Mouse (Mus musculus): ENCODE data around the gene Txnrd1.

Txnrd1 gene

DNA sequence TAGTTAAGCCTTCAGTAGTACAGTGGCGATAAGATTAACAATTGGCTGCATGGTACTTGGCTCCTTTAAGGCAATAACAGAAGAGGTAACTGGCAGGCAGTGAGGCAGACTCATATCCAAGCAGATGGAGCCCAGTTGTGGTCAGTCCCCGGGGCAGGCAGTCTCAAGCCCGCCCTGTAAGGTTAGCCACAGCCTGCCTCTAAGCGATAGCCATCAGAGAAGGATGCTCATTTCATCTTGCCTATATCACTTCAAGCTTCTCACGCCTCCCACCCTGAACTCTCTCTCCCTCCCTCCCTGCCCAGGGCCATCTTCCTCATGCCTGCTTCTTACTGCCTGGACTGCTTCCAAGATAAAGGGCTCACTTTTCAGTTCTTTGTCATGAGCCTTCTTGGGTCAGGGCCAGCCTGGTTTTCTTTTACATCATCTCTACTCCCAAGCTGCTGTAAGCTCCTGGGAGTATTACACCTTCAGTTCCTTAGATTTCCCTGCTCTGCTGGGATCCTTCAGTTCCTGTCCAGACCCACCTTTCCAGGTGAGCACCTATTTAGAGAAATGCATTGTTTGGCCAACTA lies 29.4 kb downstream of the Txnrd1 start:
- Histone ChIP-seq H3K9me3 (ENCODE audit: low read length) (no peaks in the 10 kb centered on the region), H3K4me3 (replicated peaks; ENCODE audit: low read length) (no peak overlapping the region), H3K4me1 (replicated peaks; ENCODE audit: low read depth, low read length) (peaks cover 72% of the 10 kb centered on the region), H3K27me3 (ENCODE audit: insufficient read depth, low read length) (no peaks in the 10 kb centered on the region), H3K36me3 (ENCODE audit: insufficient read depth, low read length) (peaks cover 61% of the 10 kb centered on the region)
- TF ChIP-seq POU5F1 (IDR thresholded peaks at IDR 0.05; ENCODE audit: borderline replicate concordance, low read length) (no peak), CTCF (conservative IDR thresholded peaks at IDR 0.05; ENCODE audit: low read length) (no peak), NANOG (IDR thresholded peaks at IDR 0.05; ENCODE audit: borderline replicate concordance, low read length) (no peak)

DNA sequence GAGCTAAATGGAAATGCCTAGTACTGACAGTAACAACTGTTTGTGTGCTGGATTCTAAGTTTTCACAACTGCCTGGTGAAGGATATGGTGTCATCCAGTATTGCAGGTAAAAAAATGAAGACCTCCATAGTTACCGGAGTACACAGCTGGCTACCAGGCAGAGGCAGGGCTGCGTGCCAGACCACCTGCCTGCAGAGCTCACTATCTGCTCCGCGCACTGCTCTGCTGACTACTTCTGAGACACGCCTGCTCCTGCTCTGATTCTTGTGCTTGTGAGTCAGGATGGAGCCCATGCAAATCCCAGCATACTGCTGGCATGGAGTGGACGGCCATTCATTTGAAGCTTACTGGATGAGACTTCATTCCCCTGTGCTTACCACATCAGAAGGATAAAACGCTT lies 30.1 kb downstream of the Txnrd1 start:
- peaks cover 67% of the 10 kb centered on the region for H3K36me3 ChIP-seq (ENCODE audit: insufficient read depth, low read length)
- TF ChIP-seq NANOG (IDR thresholded peaks at IDR 0.05; ENCODE audit: borderline replicate concordance, low read length) (no peak), POU5F1 (IDR thresholded peaks at IDR 0.05; ENCODE audit: borderline replicate concordance, low read length) (no peak), CTCF (conservative IDR thresholded peaks at IDR 0.05; ENCODE audit: low read length) (no peak)
- H3K9me3 ChIP-seq (ENCODE audit: low read length): no peaks in the 10 kb centered on the region
- H3K27me3 ChIP-seq (ENCODE audit: insufficient read depth, low read length): no peaks in the 10 kb centered on the region
- no peak overlapping the region for H3K4me3 ChIP-seq (replicated peaks; ENCODE audit: low read length)
- H3K4me1 ChIP-seq (replicated peaks; ENCODE audit: low read depth, low read length): peaks cover 75% of the 10 kb centered on the region

DNA sequence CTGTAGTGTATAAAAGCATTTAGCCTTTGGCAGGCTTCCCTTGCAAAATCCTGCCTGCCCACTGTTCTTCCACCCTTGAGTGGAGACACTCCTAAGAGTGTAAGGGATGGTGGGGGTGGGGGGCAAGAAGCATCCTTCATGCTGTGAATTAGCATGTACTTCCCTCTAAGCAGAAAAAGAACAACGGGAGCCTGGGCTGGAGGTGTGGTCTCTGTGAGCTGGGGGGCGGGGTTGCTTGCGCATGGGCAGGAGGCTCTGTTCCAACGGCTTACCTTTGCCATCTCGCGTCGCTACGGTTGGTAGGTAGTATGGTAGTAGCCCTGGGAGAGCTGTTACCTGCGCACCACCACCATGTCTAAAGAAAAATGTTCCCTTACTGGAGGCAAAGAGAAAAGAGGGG lies 32.6 kb downstream of the Txnrd1 start, which contains the start of gene Eid3:
Gene Eid3 (plus strand): TSS at position 271 of the 400 bp plus-strand sequence.
- no peaks in the 10 kb centered on the region for H3K9me3 ChIP-seq (ENCODE audit: low read length)
- H3K27me3 ChIP-seq (ENCODE audit: insufficient read depth, low read length): no peaks in the 10 kb centered on the region
- TF ChIP-seq CTCF (conservative IDR thresholded peaks at IDR 0.05; ENCODE audit: low read length) (no peak), POU5F1 (IDR thresholded peaks at IDR 0.05; ENCODE audit: borderline replicate concordance, low read length) (no peak), NANOG (IDR thresholded peaks at IDR 0.05; ENCODE audit: borderline replicate concordance, low read length) (no peak)
- peaks cover 84% of the 10 kb centered on the region for H3K36me3 ChIP-seq (ENCODE audit: insufficient read depth, low read length)
- H3K4me3 ChIP-seq (replicated peaks; ENCODE audit: low read length): peak within 1 kb of the TSS; percentile 63
- H3K4me1 ChIP-seq (replicated peaks; ENCODE audit: low read depth, low read length): peaks cover 85% of the 10 kb centered on the region

DNA sequence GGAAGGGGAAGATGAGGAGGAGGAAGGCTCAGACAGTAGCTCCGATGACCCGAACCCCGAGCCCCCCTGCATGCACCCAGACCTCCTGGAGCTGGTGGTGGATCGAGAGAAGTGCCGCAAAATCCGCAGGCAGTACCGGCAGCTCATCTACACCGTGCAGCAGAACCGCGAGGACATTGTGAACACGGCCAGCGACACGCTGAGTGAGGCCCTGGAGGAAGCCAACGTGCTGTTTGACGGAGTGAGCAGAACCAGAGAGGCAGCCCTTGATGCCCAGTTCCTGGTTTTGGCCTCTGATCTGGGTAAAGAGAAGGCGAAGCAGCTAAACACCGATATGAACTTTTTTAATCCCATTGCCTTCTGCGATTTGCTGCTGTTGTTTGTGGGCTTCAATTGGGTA lies 33.1 kb downstream of the Txnrd1 start:
- Histone ChIP-seq H3K4me3 (replicated peaks; ENCODE audit: low read length) (peak overlapping the region; percentile 63), H3K4me1 (replicated peaks; ENCODE audit: low read depth, low read length) (peaks cover 84% of the 10 kb centered on the region), H3K36me3 (ENCODE audit: insufficient read depth, low read length) (peaks cover 84% of the 10 kb centered on the region), H3K27me3 (ENCODE audit: insufficient read depth, low read length) (no peaks in the 10 kb centered on the region), H3K9me3 (ENCODE audit: low read length) (no peaks in the 10 kb centered on the region)
- no peak for TF ChIP-seq CTCF (conservative IDR thresholded peaks at IDR 0.05; ENCODE audit: low read length)
- TF ChIP-seq POU5F1 (IDR thresholded peaks at IDR 0.05; ENCODE audit: borderline replicate concordance, low read length): no peak

DNA sequence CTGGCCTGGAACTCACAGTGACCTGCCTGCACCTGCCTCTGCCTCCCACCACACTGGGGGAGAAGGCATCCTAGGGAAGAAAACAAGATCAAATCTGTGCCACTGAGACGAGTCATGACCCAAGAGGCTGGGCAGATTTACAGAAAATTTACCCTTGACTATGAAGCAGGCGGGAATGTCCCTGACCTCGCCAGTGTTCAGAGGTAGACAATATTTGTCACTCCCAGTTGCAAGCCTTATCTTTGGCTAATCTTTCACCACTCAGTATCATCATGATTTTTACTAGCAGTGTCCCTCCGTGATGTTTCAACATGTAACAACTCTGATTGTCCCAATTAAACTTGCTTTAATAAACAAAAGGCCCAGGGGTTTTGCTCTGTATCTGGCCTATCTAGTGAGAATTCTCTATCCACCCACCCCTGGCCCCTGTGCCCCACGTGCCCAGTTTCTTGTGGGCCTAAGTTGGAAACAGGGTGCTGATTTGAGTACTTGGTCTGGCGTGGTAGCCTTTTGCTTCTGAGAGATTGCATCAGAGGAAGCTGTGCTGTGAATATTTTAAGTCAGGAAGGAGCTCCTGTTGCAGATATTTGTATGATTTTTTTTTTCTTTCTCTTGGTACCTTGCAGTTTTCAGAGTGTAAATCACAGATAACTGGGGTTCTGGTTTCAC lies 34.8 kb downstream of the Txnrd1 start:
- TF ChIP-seq CTCF (conservative IDR thresholded peaks at IDR 0.05; ENCODE audit: low read length) (no peak), NANOG (IDR thresholded peaks at IDR 0.05; ENCODE audit: borderline replicate concordance, low read length) (no peak), POU5F1 (IDR thresholded peaks at IDR 0.05; ENCODE audit: borderline replicate concordance, low read length) (no peak)
- Histone ChIP-seq H3K4me3 (replicated peaks; ENCODE audit: low read length) (no peak overlapping the region), H3K9me3 (ENCODE audit: low read length) (no peaks in the 10 kb centered on the region), H3K27me3 (ENCODE audit: insufficient read depth, low read length) (no peaks in the 10 kb centered on the region), H3K36me3 (ENCODE audit: insufficient read depth, low read length) (peaks cover 85% of the 10 kb centered on the region), H3K4me1 (replicated peaks; ENCODE audit: low read depth, low read length) (peaks cover 86% of the 10 kb centered on the region)

DNA sequence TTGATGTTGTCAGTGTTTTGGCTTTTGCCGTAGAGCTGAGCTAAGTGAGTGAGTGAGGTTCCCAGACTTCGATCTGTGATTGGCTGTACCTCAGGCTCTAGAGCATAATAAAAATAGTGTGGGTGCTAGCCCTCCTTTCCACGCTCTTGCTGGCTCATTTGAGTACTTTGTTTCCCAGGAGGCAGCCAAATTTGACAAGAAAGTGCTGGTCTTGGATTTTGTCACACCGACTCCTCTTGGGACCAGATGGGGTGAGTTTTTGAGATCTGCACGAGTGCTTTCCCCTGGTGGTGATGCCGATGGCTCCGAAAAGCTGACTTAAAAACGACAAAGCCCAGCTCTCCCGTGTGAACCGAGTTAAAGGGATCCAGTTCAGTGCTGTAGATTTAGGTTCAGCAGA lies 41.7 kb downstream of the Txnrd1 start:
- Histone ChIP-seq H3K4me1 (replicated peaks; ENCODE audit: low read depth, low read length) (peaks cover 70% of the 10 kb centered on the region), H3K4me3 (replicated peaks; ENCODE audit: low read length) (no peak overlapping the region), H3K36me3 (ENCODE audit: insufficient read depth, low read length) (peaks cover 100% of the 10 kb centered on the region), H3K27me3 (ENCODE audit: insufficient read depth, low read length) (no peaks in the 10 kb centered on the region), H3K9me3 (ENCODE audit: low read length) (no peaks in the 10 kb centered on the region)
- TF ChIP-seq POU5F1 (IDR thresholded peaks at IDR 0.05; ENCODE audit: borderline replicate concordance, low read length) (no peak), CTCF (conservative IDR thresholded peaks at IDR 0.05; ENCODE audit: low read length) (no peak), NANOG (IDR thresholded peaks at IDR 0.05; ENCODE audit: borderline replicate concordance, low read length) (no peak)

DNA sequence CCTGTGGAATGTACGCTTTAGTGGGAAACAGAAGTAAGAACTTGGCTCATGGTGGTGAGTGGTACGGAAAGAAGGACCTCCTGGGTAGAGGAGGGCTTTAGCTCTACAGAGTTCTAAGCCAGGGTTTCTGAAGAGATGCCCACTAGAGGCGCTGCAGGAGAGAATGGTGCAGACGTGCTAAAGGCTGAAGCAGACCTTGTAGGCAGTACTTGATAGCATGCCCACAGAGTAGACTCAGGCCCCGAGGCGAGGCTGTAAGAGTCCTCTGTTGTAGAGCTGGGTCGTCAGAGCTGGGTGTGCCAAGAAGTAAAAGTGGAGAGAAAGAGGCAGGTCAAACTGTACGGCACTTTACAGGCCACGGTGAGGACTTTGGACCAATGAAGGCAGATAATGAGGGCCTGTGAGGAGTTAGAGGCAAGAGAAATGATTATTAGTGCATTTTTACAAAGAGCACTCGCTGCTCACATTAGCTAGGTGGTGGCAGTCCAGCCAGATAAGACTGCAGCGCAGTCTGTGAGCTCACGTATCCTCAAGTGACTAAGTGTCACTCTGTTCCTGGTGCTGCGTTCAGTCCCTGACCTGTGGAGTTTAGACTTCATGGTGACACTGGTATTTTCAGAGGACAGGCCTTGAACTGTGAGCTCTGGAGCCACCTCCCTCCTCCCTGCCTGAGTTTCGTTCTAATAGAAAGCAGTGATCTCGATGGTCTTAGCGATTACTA lies 42.5 kb downstream of the Txnrd1 start:
- Histone ChIP-seq H3K36me3 (ENCODE audit: insufficient read depth, low read length) (peaks cover 100% of the 10 kb centered on the region), H3K9me3 (ENCODE audit: low read length) (no peaks in the 10 kb centered on the region), H3K4me3 (replicated peaks; ENCODE audit: low read length) (no peak overlapping the region), H3K4me1 (replicated peaks; ENCODE audit: low read depth, low read length) (peaks cover 62% of the 10 kb centered on the region), H3K27me3 (ENCODE audit: insufficient read depth, low read length) (no peaks in the 10 kb centered on the region)
- TF ChIP-seq CTCF (conservative IDR thresholded peaks at IDR 0.05; ENCODE audit: low read length) (peak; percentile 23), NANOG (IDR thresholded peaks at IDR 0.05; ENCODE audit: borderline replicate concordance, low read length) (no peak)

DNA sequence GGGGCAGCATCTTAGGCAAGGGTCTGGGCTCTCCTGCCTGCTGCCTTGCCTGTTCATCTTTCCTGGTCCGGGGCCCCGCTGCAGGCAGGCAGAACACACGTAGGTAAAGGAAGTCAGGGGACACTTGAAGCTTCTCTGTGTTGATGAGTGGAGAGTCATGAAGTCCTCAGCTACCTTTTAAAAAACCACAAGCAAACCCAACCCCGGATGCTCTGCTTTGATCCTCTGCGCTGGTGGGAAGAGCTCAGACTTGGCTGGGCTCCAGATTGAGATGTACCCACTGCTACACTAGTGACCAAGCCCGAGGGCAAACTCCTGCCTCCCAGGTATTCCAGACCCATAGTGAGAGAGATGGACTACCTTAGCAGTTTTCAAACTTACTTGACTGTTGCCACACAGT lies 53.6 kb downstream of the Txnrd1 start:
- Histone ChIP-seq H3K4me3 (replicated peaks; ENCODE audit: low read length) (no peak overlapping the region), H3K4me1 (replicated peaks; ENCODE audit: low read depth, low read length) (peaks cover 19% of the 10 kb centered on the region), H3K27me3 (ENCODE audit: insufficient read depth, low read length) (no peaks in the 10 kb centered on the region), H3K9me3 (ENCODE audit: low read length) (no peaks in the 10 kb centered on the region), H3K36me3 (ENCODE audit: insufficient read depth, low read length) (peaks cover 98% of the 10 kb centered on the region)
- TF ChIP-seq CTCF (conservative IDR thresholded peaks at IDR 0.05; ENCODE audit: low read length): no peak
- no peak for TF ChIP-seq POU5F1 (IDR thresholded peaks at IDR 0.05; ENCODE audit: borderline replicate concordance, low read length)
- no peak for TF ChIP-seq NANOG (IDR thresholded peaks at IDR 0.05; ENCODE audit: borderline replicate concordance, low read length)
